Mouse (Mus musculus): ENCODE results near the gene S1pr2.

GRCm38 (mm10) chr9:20979181-20979580 lies 2.6 kb upstream of the S1pr2 start:
- TF ChIP-seq POLR2AphosphoS2 (IDR thresholded peaks at IDR 0.05; ENCODE audit: low read length) (no peak), CTCF (IDR thresholded peaks at IDR 0.05 in 2 of 3, conservative IDR thresholded peaks at IDR 0.05 in 1 of 3; ENCODE audit: control insufficient read depth in 1 of 3, insufficient read depth in 1 of 3, low read depth in 2 of 3, low read length in 3 of 3, poor library complexity in 1 of 3, severe bottlenecking in 1 of 3) (no peak), MXI1 (IDR thresholded peaks at IDR 0.05; ENCODE audit: low read depth, low read length) (no peak), ZMIZ1 (IDR thresholded peaks at IDR 0.05; ENCODE audit: low read depth, low read length) (no peak)

Measured in MEL (cell line).